Mouse (Mus musculus) brain, embryonic 14.5 days (tissue): ENCODE data around the gene Gm49378.

Experiments used
- CTCF ChIP-seq: fragments of 200-500 bp; IDR thresholded peaks from 2 replicates; pipeline ENCODE4 v1.5.1; 2012; ENCODE audit warnings: inconsistent platforms, mild to moderate bottlenecking, moderate library complexity, borderline replicate concordance; ENCODE audit not compliant: insufficient read depth, insufficient read length; ENCODE audit errors: extremely low read depth
- POLR2A ChIP-seq: fragments of 200-500 bp; IDR thresholded peaks from 2 replicates; pipeline ENCODE4 v1.6.1; 2012; ENCODE audit warnings: mild to moderate bottlenecking, inconsistent platforms, borderline replicate concordance; ENCODE audit not compliant: poor library complexity, insufficient read depth, insufficient read length, severe bottlenecking; ENCODE audit errors: extremely low read depth

- TF ChIP-seq POLR2A (no peak), CTCF (no peak)
These were observed 3.6 kb upstream of the Gm49378 start for GRCm38 (mm10) chr14:55641291-55641690.
